Mouse (Mus musculus) heart, embryonic 16.5 days (tissue): ENCODE data around the gene Ndnf. TPM values are rescaled to one million over a fixed set of nuclear protein-coding genes. Genes with fewer than 3 reads are reported as not detected.
A peak's percentile ranks its signal among the peaks of the same experiment; 100 is the strongest.

Source experiments
- ATAC-seq: fragments of 200-750 bp; cut with Nextera tagmentation; replicated peaks from 2 replicates; pipeline ENCODE4 v1.8.0; 2017; ENCODE audit warnings: moderate number of reproducible peaks; ENCODE audit not compliant: insufficient read depth, low FRiP score; ENCODE audit errors: extremely low read depth
- H3K27ac ChIP-seq: fragments of 300-500 bp; sonication (generic); 2 replicates; pipeline ENCODE4 v1.5.1; 2014; ENCODE audit warnings: mild to moderate bottlenecking, low read length, control low read depth, moderate library complexity
- H3K27me3 ChIP-seq: fragments of 300-500 bp; sonication (generic); 2 replicates; pipeline ENCODE4 v1.6.1; 2014; ENCODE audit warnings: low read length, mixed read lengths; ENCODE audit not compliant: control insufficient read depth, insufficient read depth
- H3K36me3 ChIP-seq: fragments of 300-500 bp; sonication (generic); 2 replicates; pipeline ENCODE4 v1.6.1; 2014; ENCODE audit not compliant: control insufficient read depth, insufficient read depth
- H3K4me1 ChIP-seq: fragments of 300-500 bp; sonication (generic); 2 replicates; pipeline ENCODE4 v1.6.1; 2014; ENCODE audit warnings: low read length, mixed read lengths; ENCODE audit not compliant: control insufficient read depth, insufficient read depth
- H3K4me2 ChIP-seq: fragments of 300-500 bp; sonication (generic); 2 replicates; pipeline ENCODE4 v1.6.1; 2014; ENCODE audit warnings: low read depth, mild to moderate bottlenecking, control low read depth, low read length
- H3K4me3 ChIP-seq: fragments of 300-500 bp; sonication (generic); 2 replicates; pipeline ENCODE4 v1.5.1; 2014; ENCODE audit warnings: mild to moderate bottlenecking, control low read depth, low read length
- H3K9ac ChIP-seq: fragments of 300-500 bp; sonication (generic); 2 replicates; pipeline ENCODE4 v1.6.1; 2014; ENCODE audit warnings: low read length, control low read depth
- H3K9me3 ChIP-seq: fragments of 300-500 bp; sonication (generic); replicated peaks from 2 replicates; pipeline ENCODE4 v1.6.1; 2016; ENCODE audit warnings: low read length; ENCODE audit not compliant: control insufficient read depth
- WGBS: fragments of 180-500 bp; shearing (Covaris S2); extraction: QIAGEN DNeasy Blood & Tissue Kit; methylation state at CpG from one replicate; pipeline ENCODE4 v1.1.7; 2014; 5-methylcytosine and 5-hydroxymethylcytosine counted together
- polyA plus RNA-seq: library from polyadenylated mRNA; unstranded; fragments of >200 nt; fragmentation: Nextera tagmentation; extraction: Ambion mirVana; gene quantifications from 2 replicates; pipeline ENCODE4 v1.2.1, GENCODE M21; 2015

Gene Ndnf
- 4.4 and 7.8 TPM in 2 replicates for polyA plus RNA-seq

- Histone ChIP-seq H3K4me3 (peak within 1 kb of the TSS; percentile 82), H3K27ac (peak within 1 kb of the TSS; percentile 77), H3K36me3 (no peaks in the 10 kb centered on the region), H3K9ac (peak within 1 kb of the TSS; percentile 79), H3K4me1 (peaks cover 8% of the 10 kb centered on the region; the same call in 1 of the 2 replicates), H3K4me2 (peak within 1 kb of the TSS; percentile 88), H3K9me3 (no peaks in the 10 kb centered on the region), H3K27me3 (no peaks in the 10 kb centered on the region; the same call in 1 of the 2 replicates)
- peak; percentile 94 for ATAC-seq
- WGBS, result under 1% methylated on average over 30 of the region's 45 CpGs
These were observed at the start of gene Ndnf for GRCm38 (mm10) chr6:65671451-65671850. TSS of gene Ndnf (plus strand) at chr6:65671590.

GRCm38 (mm10) chr6:65623016-65623715 is 48.2 kb upstream of the Ndnf start:
- no peaks in the 10 kb centered on the region for H3K4me1 ChIP-seq
- H3K36me3 ChIP-seq, result no peaks in the 10 kb centered on the region
- no peaks in the 10 kb centered on the region for H3K9me3 ChIP-seq
- no peak for ATAC-seq
- H3K9ac ChIP-seq, result no peak overlapping the region
- no peak overlapping the region for H3K27ac ChIP-seq
- no peak overlapping the region for H3K4me2 ChIP-seq
- 67% methylated on average over 3 of the region's 3 CpGs for WGBS
- no peak overlapping the region for H3K4me3 ChIP-seq
- no peaks in the 10 kb centered on the region for H3K27me3 ChIP-seq

DNA sequence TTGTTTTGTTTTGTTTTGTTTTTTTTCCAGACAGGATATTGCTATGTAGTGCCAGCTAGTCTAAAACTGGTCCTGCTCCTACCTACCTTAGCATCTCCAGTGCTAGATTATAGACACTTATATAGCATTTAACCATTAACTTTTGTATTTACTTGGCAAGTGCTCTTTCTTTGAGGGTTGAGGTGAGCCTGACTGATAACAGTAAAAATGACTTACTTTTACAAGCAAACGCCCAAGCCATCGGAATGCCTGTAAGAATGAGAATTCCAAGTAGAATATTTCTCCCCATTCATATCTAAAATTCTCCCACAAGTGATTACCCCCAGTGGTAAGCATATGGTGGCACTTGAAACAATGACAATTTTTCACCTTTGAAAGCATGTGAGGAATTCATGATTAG is 40.8 kb upstream of the Ndnf start:
- no peak overlapping the region for H3K27ac ChIP-seq
- H3K9me3 ChIP-seq, result peaks cover 6% of the 10 kb centered on the region; the same call in 1 of the 2 replicates
- 50% methylated on average over 2 of the region's 2 CpGs for WGBS
- no peak overlapping the region for H3K4me2 ChIP-seq
- no peak for ATAC-seq
- no peaks in the 10 kb centered on the region for H3K36me3 ChIP-seq
- no peaks in the 10 kb centered on the region for H3K27me3 ChIP-seq
- H3K4me3 ChIP-seq, result no peak overlapping the region
- no peak overlapping the region for H3K9ac ChIP-seq
- no peaks in the 10 kb centered on the region for H3K4me1 ChIP-seq

DNA sequence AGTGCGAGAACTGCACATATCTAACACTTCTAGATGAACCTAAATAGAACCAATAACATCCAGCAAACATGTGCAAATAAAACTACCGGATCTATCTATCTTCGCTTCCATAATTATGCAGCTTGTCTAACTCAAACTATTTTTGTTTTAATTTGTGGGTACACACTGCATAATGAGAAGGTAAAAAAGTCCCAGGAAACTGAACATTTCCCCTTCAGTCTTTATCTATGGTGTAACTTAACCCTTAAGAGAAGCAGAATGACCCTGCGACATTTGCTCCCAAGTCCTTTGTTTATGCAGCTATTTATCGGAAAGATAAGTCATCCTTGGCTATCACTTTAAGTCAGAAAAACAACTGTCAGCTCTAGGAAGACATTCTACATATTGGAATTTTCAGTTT is 39.2 kb upstream of the Ndnf start:
- Histone ChIP-seq H3K36me3 (no peaks in the 10 kb centered on the region), H3K9me3 (peaks cover 7% of the 10 kb centered on the region; the same call in 1 of the 2 replicates), H3K9ac (no peak overlapping the region), H3K27ac (no peak overlapping the region), H3K4me2 (no peak overlapping the region), H3K4me1 (no peaks in the 10 kb centered on the region), H3K27me3 (no peaks in the 10 kb centered on the region), H3K4me3 (no peak overlapping the region)
- no peak for ATAC-seq
- WGBS, result 63% methylated on average over 5 of the region's 5 CpGs

- Histone ChIP-seq H3K36me3 (no peaks in the 10 kb centered on the region), H3K9ac (no peak overlapping the region), H3K27me3 (no peaks in the 10 kb centered on the region), H3K9me3 (peaks cover 11% of the 10 kb centered on the region), H3K4me3 (no peak overlapping the region), H3K4me2 (no peak overlapping the region), H3K27ac (no peak overlapping the region), H3K4me1 (peaks cover 2% of the 10 kb centered on the region; the same call in 1 of the 2 replicates)
- ATAC-seq, result no peak
These were observed 29.0 kb upstream of the Ndnf start for GRCm38 (mm10) chr6:65642431-65642830.

DNA sequence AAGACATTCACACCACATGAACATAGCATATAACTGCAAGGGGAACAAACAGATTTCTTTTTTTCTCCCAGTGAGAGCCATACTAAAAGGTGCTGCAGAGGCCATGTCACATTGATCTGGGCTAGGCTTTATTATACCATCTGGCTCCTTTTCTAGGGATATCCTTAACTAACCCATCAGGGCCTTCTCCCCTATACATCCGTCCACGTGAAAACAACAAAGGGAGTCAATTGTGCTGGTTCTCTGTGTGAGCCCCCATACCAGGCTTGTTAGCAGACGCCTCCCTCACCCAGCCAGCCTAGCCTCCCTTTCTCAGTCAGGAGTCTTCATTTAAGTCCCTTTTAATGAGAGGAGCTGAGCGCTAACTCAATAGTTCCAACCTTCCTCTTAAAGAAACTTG is 27.3 kb upstream of the Ndnf start:
- Histone ChIP-seq H3K27me3 (no peaks in the 10 kb centered on the region), H3K4me1 (peaks cover 2% of the 10 kb centered on the region; the same call in 1 of the 2 replicates), H3K27ac (no peak overlapping the region), H3K4me3 (no peak overlapping the region), H3K36me3 (no peaks in the 10 kb centered on the region), H3K9ac (no peak overlapping the region), H3K4me2 (no peak overlapping the region), H3K9me3 (peaks cover 2% of the 10 kb centered on the region)
- no peak for ATAC-seq
- WGBS, result 71% methylated on average over 4 of the region's 4 CpGs

DNA sequence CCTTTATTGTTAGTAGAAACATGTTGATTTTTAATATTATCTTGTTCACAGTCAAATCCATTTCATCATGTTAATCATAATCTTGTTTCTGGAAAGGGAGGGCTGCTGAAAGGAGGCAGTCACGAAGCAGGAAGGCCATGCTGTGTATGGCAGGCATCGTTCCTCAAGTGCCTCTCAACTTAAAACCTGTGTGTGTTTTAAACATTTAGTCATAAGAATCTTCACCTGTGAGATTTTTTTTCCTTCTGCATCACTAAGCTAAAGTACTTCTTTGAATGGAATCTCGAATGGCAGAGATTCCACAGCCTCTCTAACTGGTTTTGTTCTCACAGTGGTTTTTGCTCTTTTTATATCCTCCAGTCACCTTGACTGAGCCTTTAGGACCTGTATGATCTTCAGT is 25.0 kb upstream of the Ndnf start:
- H3K36me3 ChIP-seq, result no peaks in the 10 kb centered on the region
- no peaks in the 10 kb centered on the region for H3K9me3 ChIP-seq
- no peak overlapping the region for H3K4me2 ChIP-seq
- H3K27me3 ChIP-seq, result no peaks in the 10 kb centered on the region
- ATAC-seq, result no peak
- no peak overlapping the region for H3K4me3 ChIP-seq
- WGBS, result 63% methylated on average over 3 of the region's 3 CpGs
- H3K9ac ChIP-seq, result no peak overlapping the region
- peaks cover 2% of the 10 kb centered on the region; the same call in 1 of the 2 replicates for H3K4me1 ChIP-seq
- H3K27ac ChIP-seq, result no peak overlapping the region

DNA sequence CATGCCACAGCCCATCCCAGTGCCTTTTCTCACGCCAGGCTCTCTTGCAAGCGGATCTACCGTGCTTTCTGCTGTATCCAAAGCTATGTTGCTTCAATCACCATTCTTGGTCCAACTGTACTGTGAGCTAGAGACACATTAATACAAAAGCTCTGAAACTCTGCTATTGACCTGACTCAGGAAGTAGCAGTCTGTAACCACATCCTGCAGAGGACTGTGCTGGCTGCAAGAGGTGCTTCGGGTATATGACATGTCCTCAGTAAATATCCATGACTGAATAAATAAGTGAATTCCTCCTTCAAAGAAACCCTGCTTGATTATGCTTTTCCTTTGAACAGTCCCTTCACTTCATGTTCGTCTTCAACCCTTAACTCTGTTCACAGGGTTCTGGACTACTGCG is 23.7 kb upstream of the Ndnf start:
- 77% methylated on average over 6 of the region's 6 CpGs for WGBS
- ATAC-seq, result no peak; the same call in 1 of the 2 replicates
- Histone ChIP-seq H3K4me1 (no peaks in the 10 kb centered on the region), H3K36me3 (no peaks in the 10 kb centered on the region), H3K4me2 (no peak overlapping the region), H3K4me3 (no peak overlapping the region), H3K9ac (no peak overlapping the region), H3K27ac (no peak overlapping the region), H3K9me3 (no peaks in the 10 kb centered on the region), H3K27me3 (no peaks in the 10 kb centered on the region)

DNA sequence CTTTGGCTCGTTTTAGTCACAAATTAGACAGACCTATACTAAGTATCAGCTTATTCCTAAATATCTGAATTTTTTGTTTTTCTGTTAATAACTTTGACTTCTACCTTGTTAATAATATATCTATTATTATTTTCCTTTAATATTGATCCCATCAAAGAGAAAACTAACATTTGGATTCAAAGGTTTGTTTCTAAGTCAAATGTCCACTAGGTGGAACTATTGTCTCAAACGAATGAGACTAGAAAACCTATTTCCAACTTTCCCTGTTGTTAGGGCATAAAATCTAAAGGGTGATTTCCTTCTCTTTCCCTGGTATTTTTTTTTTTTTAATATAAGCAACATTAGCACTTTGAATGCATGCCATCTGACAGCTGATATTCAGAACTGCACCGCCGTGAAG is 20.0 kb upstream of the Ndnf start:
- no peaks in the 10 kb centered on the region for H3K9me3 ChIP-seq
- H3K4me1 ChIP-seq, result no peaks in the 10 kb centered on the region
- no peaks in the 10 kb centered on the region for H3K36me3 ChIP-seq
- no peak overlapping the region for H3K4me3 ChIP-seq
- no peaks in the 10 kb centered on the region for H3K27me3 ChIP-seq
- H3K9ac ChIP-seq, result no peak overlapping the region
- H3K4me2 ChIP-seq, result no peak overlapping the region
- no peak overlapping the region for H3K27ac ChIP-seq
- 40% methylated on average over 4 of the region's 4 CpGs for WGBS
- ATAC-seq, result no peak
